Mouse (Mus musculus): ENCODE results near the gene Olfr948. TPM values are rescaled to one million over a fixed set of nuclear protein-coding genes. Genes with fewer than 3 reads are reported as not detected.

Olfr948 gene
- polyA plus RNA-seq (2012; rRNA removed): not detected in 2 replicates

DNA sequence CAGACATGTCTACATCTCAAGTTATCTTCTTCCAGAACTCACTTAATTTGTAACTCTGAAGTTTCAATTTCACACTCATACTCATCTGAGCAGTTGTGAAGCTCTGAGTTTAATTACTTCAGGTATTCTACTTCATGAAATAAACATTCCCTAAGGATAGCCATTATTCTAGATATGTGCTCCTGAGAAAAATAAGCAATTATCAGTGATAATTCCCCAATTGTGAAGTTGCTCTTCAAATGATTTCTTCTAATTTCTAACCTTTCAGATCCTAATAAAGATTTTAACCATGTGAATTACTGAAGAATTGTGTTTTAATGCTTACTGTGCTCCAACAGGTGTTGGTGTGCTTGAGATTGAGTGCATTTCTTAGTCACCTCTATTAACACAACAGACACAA is at the start of gene Olfr948:
Gene Olfr948, minus strand, starts transcription at position 101 of the 400 bp plus-strand sequence.

GRCm38 (mm10) chr9:39276718-39277117 is 49.1 kb downstream of the Olfr948 start, which contains the start of gene Olfr945:
Olfr945 (minus strand) TSS chr9:39276818.

Other genes with a start within 250 kb of the Olfr948 start
- not detected in 2 replicates for gene Olfr938, start 247.2 kb downstream of the Olfr948 start, polyA plus RNA-seq (2012; rRNA removed)
- not detected in 2 replicates for gene Olfr27, start 197.9 kb downstream of the Olfr948 start, polyA plus RNA-seq (2012; rRNA removed)
- not detected in 2 replicates for gene Olfr943, start 159.7 kb downstream of the Olfr948 start, polyA plus RNA-seq (2012; rRNA removed)
- gene Olfr944, start 124.1 kb downstream of the Olfr948 start, polyA plus RNA-seq (2012; rRNA removed): not detected in 2 replicates
- gene Olfr1537, start 76.1 kb downstream of the Olfr948 start, polyA plus RNA-seq (2012; rRNA removed): not detected in 2 replicates
- gene Olfr945, start 49.2 kb downstream of the Olfr948 start, polyA plus RNA-seq (2012; rRNA removed): not detected in 2 replicates
- gene Olfr951, start 61.4 kb upstream of the Olfr948 start, polyA plus RNA-seq (2012; rRNA removed): not detected in 2 replicates
- gene Olfr952, start 101.1 kb upstream of the Olfr948 start, polyA plus RNA-seq (2012; rRNA removed): not detected in 2 replicates
- gene Olfr954, start 130.7 kb upstream of the Olfr948 start, polyA plus RNA-seq (2012; rRNA removed): not detected in 2 replicates
- not detected in 2 replicates for gene Olfr955, start 145.9 kb upstream of the Olfr948 start, polyA plus RNA-seq (2012; rRNA removed)
- gene Olfr44, start 167.9 kb upstream of the Olfr948 start, polyA plus RNA-seq (2012; rRNA removed): not detected in 2 replicates
- not detected in 2 replicates for gene Olfr957, start 189.8 kb upstream of the Olfr948 start, polyA plus RNA-seq (2012; rRNA removed)
- not detected in 2 replicates for gene Olfr958, start 228.0 kb upstream of the Olfr948 start, polyA plus RNA-seq (2012; rRNA removed)
- not detected in 2 replicates for gene Olfr959, start 249.5 kb upstream of the Olfr948 start, polyA plus RNA-seq (2012; rRNA removed)